Mouse (Mus musculus): ENCODE data around the gene Fkbp1a. TPM values are rescaled to one million over a fixed set of nuclear protein-coding genes. Genes with fewer than 3 reads are reported as not detected.

Gene Fkbp1a
- total and polyA plus RNA-seq, 3 experiments, result 26.2 to 1,080 (median 304) TPM

GRCm38 (mm10) chr2:151546571-151546970, 4.3 kb downstream of the Fkbp1a start:
- no peak for DNase-seq (ENCODE audit: low read depth, low spot score)
- Histone ChIP-seq H3K27ac (ENCODE audit: control insufficient read depth, low read depth, low read length) (no peak overlapping the region), H3K9me3 (replicated peaks; ENCODE audit: insufficient read depth, low read length) (no peaks in the 10 kb centered on the region), H3K36me3 (ENCODE audit: control insufficient read depth in 1 of 2, insufficient read depth in 2 of 2, low read length in 2 of 2) (peaks cover 2 to 28% of the 10 kb centered on the region in 2 experiments; a peak in 3 of 4 replicates), H3K4me1 (ENCODE audit: control insufficient read depth in 1 of 2, insufficient read depth in 2 of 2, low read length in 2 of 2) (peaks cover 16 to 35% of the 10 kb centered on the region in 2 experiments), H3K9ac (ENCODE audit: control insufficient read depth, low read depth, low read length, poor library complexity, severe bottlenecking) (no peak overlapping the region), H3K27me3 (ENCODE audit: control insufficient read depth in 1 of 2, insufficient read depth in 2 of 2, low read length in 2 of 2) (no peaks in the 10 kb centered on the region), H3K4me3 (ENCODE audit: control insufficient read depth in 1 of 2, insufficient read depth in 1 of 2, low read depth in 2 of 2, low read length in 2 of 2) (no peak overlapping the region), H3K79me2 (ENCODE audit: control insufficient read depth, insufficient read depth, low read length, poor library complexity) (peaks cover 26% of the 10 kb centered on the region)
- TF ChIP-seq SIN3A (IDR thresholded peaks at IDR 0.05; ENCODE audit: low read length) (no peak), TAL1 (IDR thresholded peaks at IDR 0.05; ENCODE audit: low read length) (no peak), SMC3 (IDR thresholded peaks at IDR 0.05; ENCODE audit: low read depth, low read length) (no peak), ZKSCAN1 (IDR thresholded peaks at IDR 0.05; ENCODE audit: low read depth, low read length) (no peak), POLR2AphosphoS5 (IDR thresholded peaks at IDR 0.05; ENCODE audit: borderline replicate concordance, low read depth, low read length) (no peak), MXI1 (IDR thresholded peaks at IDR 0.05; ENCODE audit: low read depth, low read length) (no peak), JUND (IDR thresholded peaks at IDR 0.05; ENCODE audit: low read depth, low read length) (no peak), UBTF (IDR thresholded peaks at IDR 0.05; ENCODE audit: borderline replicate concordance, insufficient read depth, low read depth, low read length) (no peak), HCFC1 (IDR thresholded peaks at IDR 0.05; ENCODE audit: low read depth, low read length) (no peak), BHLHE40 (IDR thresholded peaks at IDR 0.05; ENCODE audit: borderline replicate concordance, low read depth, low read length) (no peak), GABPA (IDR thresholded peaks at IDR 0.05; ENCODE audit: low read depth, low read length) (no peak), USF2 (IDR thresholded peaks at IDR 0.05; ENCODE audit: borderline replicate concordance in 1 of 2, insufficient read depth in 1 of 2, low read depth in 1 of 2, low read length in 2 of 2) (no peak), RCOR1 (IDR thresholded peaks at IDR 0.05; ENCODE audit: low read depth, low read length) (no peak), E2F4 (IDR thresholded peaks at IDR 0.05; ENCODE audit: borderline replicate concordance, low read depth, low read length) (no peak)

GRCm38 (mm10) chr2:151549615-151550121, 7.4 kb downstream of the Fkbp1a start:
- no peak overlapping the region for H3K9ac ChIP-seq (ENCODE audit: control insufficient read depth, low read depth, low read length, poor library complexity, severe bottlenecking)
- H3K36me3 ChIP-seq (ENCODE audit: control insufficient read depth in 1 of 2, insufficient read depth in 2 of 2, low read length in 2 of 2), result peaks cover 5 to 17% of the 10 kb centered on the region in 2 experiments
- no peaks in the 10 kb centered on the region for H3K27me3 ChIP-seq (ENCODE audit: control insufficient read depth in 1 of 2, insufficient read depth in 2 of 2, low read length in 2 of 2)
- no peak for DNase-seq (ENCODE audit: low read depth, low spot score)
- TF ChIP-seq CTCF (IDR thresholded peaks at IDR 0.05 in 2 of 3, conservative IDR thresholded peaks at IDR 0.05 in 1 of 3; ENCODE audit: control insufficient read depth in 1 of 3, insufficient read depth in 1 of 3, low read depth in 2 of 3, low read length in 3 of 3, poor library complexity in 1 of 3, severe bottlenecking in 1 of 3) (no peak), POLR2AphosphoS5 (IDR thresholded peaks at IDR 0.05; ENCODE audit: borderline replicate concordance, low read depth, low read length) (no peak), ZNF384 (IDR thresholded peaks at IDR 0.05; ENCODE audit: low read depth, low read length) (no peak), POLR2A (IDR thresholded peaks at IDR 0.05; ENCODE audit: control insufficient read depth in 1 of 2, insufficient read depth in 1 of 2, low read depth in 1 of 2, low read length in 2 of 2, poor library complexity in 1 of 2) (no peak), ZMIZ1 (IDR thresholded peaks at IDR 0.05; ENCODE audit: low read depth, low read length) (no peak), USF2 (IDR thresholded peaks at IDR 0.05; ENCODE audit: borderline replicate concordance in 1 of 2, insufficient read depth in 1 of 2, low read depth in 1 of 2, low read length in 2 of 2) (no peak), NRF1 (IDR thresholded peaks at IDR 0.05; ENCODE audit: insufficient read depth, low read depth, low read length, poor library complexity, severe bottlenecking) (no peak), TAL1 (IDR thresholded peaks at IDR 0.05; ENCODE audit: low read length) (no peak), GABPA (IDR thresholded peaks at IDR 0.05; ENCODE audit: low read depth, low read length) (no peak), RAD21 (IDR thresholded peaks at IDR 0.05; ENCODE audit: low read depth, low read length) (no peak), MAX (IDR thresholded peaks at IDR 0.05; ENCODE audit: low read length) (no peak), MXI1 (IDR thresholded peaks at IDR 0.05; ENCODE audit: low read depth, low read length) (no peak), POLR2AphosphoS2 (IDR thresholded peaks at IDR 0.05; ENCODE audit: low read length) (no peak), MAZ (IDR thresholded peaks at IDR 0.05; ENCODE audit: low read depth, low read length) (no peak), UBTF (IDR thresholded peaks at IDR 0.05; ENCODE audit: borderline replicate concordance, insufficient read depth, low read depth, low read length) (no peak), ZKSCAN1 (IDR thresholded peaks at IDR 0.05; ENCODE audit: low read depth, low read length) (no peak), MAFK (IDR thresholded peaks at IDR 0.05; ENCODE audit: borderline replicate concordance, low read depth, low read length) (no peak)
- H3K4me3 ChIP-seq (ENCODE audit: control insufficient read depth in 1 of 2, insufficient read depth in 1 of 2, low read depth in 2 of 2, low read length in 2 of 2), result no peak overlapping the region
- H3K27ac ChIP-seq (ENCODE audit: control insufficient read depth, low read depth, low read length), result no peak overlapping the region
- peaks cover 18% of the 10 kb centered on the region for H3K79me2 ChIP-seq (ENCODE audit: control insufficient read depth, insufficient read depth, low read length, poor library complexity)
- H3K4me1 ChIP-seq (ENCODE audit: control insufficient read depth in 1 of 2, insufficient read depth in 2 of 2, low read length in 2 of 2), result peaks cover 6 to 18% of the 10 kb centered on the region in 2 experiments; a peak in 3 of 4 replicates
- no peaks in the 10 kb centered on the region for H3K9me3 ChIP-seq (replicated peaks; ENCODE audit: insufficient read depth, low read length)
